Mouse (Mus musculus) heart, postnatal 14 days (tissue): ENCODE data around the gene Tmem131l. TPM values are rescaled to one million over a fixed set of nuclear protein-coding genes. Genes with fewer than 3 reads are reported as not detected.
A peak's percentile ranks its signal among the peaks of the same experiment; 100 is the strongest.

ENCODE experiments used
- DNase-seq, 2 experiments: peaks; one replicate each; pipeline ENCODE4 v3.0.0; 2021 to 2022
- intact Hi-C: fragments of 180-260 bp; cut with DNase I; formaldehyde crosslinking; loops from one replicate; pipeline ENCODE4 v1.15.1; 2025
- total RNA-seq, 2 experiments: library from RNA; stranded (reverse); gene quantifications; 2 replicates each; pipeline ENCODE4 v1.2.3; 2021

Gene Tmem131l
- total RNA-seq, 2 experiments from 2014 or later = 31.4 to 33.6 TPM

DNA sequence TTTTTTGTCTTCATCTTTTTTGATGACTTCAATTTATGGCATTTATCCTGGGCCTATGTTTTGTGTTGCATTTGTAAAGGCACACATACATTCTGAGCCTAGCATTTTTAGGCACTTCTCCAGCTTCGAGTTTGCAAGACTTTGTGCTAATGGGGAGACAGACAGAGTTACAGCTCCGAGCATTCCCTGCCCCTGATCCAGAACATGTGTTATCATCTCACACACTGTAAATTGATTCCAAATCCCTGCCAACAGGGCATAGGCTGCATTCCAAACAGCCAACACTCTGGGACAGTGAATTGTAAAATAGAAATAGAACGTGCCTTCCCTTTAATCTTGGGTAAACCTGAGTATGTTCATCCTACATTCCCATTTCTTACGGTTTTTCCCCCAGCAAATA is 19.7 kb upstream of the Tmem131l start:
- intact Hi-C loops = no loop called here
- no peak for DNase-seq

DNA sequence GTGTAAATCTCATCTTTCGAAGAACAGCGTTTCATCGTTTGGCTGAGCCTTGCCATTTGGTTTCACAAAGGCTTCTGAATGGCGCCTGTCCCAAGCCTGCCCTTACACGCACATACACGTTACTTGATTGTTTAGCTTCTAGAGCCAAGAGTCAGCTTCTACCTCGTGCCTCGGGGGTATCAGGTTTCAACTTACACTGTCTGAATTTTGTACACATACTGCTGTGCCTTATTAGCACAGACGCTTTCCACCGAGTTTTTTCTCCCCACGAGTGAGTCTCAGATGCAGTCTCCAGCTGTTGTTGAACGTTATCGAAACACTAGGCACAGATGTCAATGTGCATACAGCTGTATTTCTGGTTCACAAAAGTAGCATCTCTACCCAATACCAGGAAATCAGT is 19.3 kb upstream of the Tmem131l start:
- intact Hi-C loops = no loop called here
- DNase-seq = no peak

DNA sequence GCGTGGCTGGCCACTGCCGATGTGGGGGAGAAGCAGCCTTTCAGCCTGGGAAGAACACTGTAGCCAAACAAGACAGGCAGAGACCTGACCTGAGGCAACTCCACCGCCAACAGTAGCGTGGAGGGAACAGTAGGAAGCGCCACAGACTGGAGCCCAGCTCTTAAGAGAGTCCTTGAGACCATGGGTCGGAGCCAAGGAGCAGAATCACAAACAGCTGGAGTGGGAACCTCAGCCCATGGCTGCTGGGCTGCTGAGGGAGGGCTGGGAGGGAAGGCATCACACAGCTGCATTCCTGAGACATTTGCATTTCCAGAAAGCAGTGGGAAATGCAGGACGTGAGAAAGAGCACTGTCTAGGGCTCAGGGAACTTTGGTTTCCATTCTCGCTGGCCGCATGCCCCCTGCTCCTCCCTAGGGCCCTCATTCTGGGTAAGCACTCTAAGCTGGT is 8.8 kb upstream of the Tmem131l start:
- intact Hi-C loops = no loop called here
- DNase-seq = peak; percentile 58 to 65

DNA sequence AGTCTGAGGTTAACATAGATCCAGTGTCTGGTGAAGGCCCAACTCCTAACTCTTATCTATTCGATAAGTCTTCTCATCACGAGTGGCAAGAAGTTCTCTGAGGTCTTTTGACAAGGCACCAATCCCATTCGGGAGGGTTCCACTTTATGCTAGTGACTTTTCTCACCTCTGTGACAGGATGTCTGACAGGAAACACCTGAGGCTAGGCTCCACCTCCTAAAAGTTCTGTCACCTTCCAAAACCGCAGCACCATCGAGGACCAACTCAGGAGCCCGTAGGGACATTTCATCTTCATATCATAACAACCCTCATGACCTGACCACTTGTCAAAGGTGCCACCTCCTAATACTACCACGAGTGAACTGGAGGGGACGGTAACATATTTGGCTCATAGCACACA is 6.2 kb upstream of the Tmem131l start:
- DNase-seq = no peak
- intact Hi-C loops = no loop called here

DNA sequence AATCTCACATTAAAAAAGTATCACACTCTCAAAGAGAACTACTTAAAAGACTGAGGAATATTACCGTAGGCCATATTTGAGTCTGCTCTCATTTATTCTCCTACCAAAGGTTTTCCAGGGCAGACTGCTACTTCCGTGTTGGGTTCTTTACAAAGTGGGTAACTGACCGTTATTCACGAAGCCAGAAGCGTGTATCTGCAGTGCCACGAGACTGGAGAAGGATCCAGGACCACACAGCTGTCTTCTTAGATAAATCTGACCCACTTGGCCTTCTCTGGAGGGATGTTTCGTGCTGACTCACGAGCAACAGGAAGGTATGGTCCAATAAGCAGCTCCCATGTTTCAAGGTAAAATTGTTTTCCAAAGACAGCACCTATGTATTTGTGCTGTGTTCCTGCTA is 1.8 kb upstream of the Tmem131l start:
- DNase-seq = no peak
- intact Hi-C loops = loop anchor here (5.0 kb wide), 2 partner anchors 41 to 81 kb away; no protein-coding TSS in a partner anchor

DNA sequence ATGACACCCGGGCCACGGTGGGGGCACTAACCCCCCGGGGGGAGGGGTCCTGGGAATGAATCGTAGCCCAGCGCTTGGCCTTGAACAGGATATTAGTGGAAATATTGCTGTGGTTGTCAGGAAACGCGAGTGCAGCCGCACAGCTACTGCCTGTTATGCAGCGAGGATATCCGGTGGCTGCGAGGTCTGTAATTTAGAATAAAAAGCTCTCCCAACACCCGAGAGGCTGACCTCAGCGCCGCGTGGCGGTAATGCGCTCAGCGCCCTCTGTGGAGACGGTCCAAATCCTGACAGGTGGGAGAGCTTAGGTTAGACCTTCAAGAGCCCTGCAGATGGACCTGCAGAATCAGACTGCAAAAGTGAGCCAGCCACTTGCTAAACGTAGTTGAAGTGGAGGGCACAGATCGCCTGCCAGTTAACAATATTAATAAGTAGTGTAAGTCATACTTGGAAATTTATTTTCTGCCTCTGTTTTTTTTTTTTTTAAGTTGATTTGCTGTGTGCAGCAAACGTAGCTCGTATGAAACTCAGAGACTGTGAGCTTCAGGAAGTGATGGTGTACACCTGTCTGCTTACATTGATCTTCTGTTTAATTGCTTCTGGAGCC is 604 bp upstream of the Tmem131l start:
- peak; percentile 59 to 72 for DNase-seq
- intact Hi-C loops = loop anchor here (5.0 kb wide), 2 partner anchors 42 to 82 kb away; no protein-coding TSS in a partner anchor

DNA sequence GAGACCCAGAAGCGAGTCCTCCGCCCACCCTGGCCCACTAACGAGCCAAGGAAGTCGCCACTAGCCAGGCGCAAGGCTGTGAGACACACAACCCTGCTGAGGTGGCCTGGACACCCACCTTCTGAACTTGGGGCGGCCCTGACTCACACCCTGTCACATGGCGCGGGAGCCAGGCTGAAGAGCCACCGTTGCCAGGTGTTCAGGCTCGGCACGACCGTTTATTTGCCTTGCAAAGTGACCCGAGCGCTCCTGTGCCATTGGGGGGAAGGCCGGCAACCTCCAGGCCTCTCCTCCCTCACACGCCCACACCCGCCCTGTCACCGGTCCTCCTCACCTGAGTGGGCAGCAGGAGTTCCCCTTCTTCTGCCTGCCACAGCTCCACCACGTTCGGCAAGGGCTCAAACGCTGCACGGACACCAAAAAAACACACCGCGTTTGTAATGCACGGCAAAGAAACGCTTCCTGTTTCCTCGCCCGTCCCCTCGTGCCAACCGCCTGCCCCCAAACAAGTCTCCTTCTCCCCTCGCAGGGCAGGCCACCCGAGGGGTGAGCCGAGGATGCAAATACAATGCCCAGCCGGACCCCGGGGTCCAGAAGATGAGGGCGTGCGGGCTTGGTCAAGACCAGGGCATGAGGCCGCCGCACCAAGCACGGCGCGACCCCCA is 862 bp downstream of the Tmem131l start:
- intact Hi-C loops = loop anchor here (1.0 to 5.0 kb wide), 3 partner anchors 42 to 118 kb away; partner anchors contain the start of gene Mnd1
- peak; percentile 41 to 51 for DNase-seq

DNA sequence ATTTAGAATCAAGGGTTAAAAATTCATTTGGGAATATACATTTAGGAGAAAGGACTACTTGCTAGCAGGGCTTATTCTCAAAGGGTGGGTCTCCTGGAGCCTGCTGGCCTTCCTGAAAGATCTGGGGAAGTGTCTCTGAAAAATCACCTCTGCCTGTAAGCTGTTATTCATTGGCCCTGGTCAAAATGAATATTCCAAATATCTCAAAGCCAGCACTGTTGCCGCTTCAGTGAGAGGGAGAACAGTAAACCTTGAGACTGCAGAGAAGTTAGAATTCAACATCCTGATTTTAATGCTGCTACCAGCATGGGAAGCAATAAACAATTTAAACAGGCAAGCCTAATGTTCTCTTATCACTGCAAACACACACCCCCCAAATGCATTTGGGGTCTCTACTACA is 1.8 kb downstream of the Tmem131l start:
- intact Hi-C loops = loop anchor here (5.0 kb wide), 2 partner anchors 41 to 119 kb away; partner anchors contain the start of gene Mnd1
- DNase-seq = no peak

DNA sequence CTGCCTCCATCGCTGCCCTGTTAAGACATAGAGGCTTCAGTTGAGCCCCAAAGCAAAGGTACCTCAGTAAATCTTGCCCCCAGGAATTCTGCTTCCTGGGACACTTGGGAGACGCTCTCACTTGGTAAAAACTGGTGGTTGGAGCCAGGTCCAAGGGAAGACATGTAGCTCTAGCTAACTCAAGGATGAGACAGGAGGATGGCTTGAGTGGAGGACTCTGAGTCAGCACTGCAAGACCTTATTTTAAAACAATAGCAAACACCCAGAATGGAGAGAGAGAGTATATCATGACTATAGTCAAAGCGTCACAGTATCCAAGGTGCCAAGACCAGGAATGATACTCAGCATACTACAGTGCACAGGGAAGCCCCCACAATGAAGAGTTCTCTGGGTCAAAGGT is 2.4 kb downstream of the Tmem131l start:
- no peak for DNase-seq
- intact Hi-C loops = loop anchor here (5.0 kb wide), 2 partner anchors 40 to 120 kb away; partner anchors contain the start of gene Mnd1

DNA sequence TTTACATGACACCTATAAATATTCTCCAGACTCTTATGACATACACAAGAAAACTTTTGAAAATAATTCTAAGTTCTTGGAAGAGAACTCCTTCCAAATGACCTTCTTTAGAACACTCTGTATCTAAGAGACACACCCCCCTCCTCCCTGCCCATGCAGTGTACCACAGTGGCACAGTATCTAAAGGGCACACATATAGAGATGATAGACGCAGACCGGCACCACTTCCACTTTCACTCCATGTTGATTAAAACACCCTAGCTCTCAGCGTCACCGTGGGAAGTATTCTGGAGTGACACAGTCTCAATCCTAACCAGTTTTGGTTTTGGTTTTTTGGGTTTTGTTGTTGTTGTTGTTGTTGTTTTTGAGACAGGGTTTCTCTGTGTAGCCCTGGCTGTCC is 3.1 kb downstream of the Tmem131l start:
- intact Hi-C loops = loop anchor here (5.0 kb wide), 2 partner anchors 40 to 120 kb away; partner anchors contain the start of gene Mnd1
- no peak for DNase-seq

DNA sequence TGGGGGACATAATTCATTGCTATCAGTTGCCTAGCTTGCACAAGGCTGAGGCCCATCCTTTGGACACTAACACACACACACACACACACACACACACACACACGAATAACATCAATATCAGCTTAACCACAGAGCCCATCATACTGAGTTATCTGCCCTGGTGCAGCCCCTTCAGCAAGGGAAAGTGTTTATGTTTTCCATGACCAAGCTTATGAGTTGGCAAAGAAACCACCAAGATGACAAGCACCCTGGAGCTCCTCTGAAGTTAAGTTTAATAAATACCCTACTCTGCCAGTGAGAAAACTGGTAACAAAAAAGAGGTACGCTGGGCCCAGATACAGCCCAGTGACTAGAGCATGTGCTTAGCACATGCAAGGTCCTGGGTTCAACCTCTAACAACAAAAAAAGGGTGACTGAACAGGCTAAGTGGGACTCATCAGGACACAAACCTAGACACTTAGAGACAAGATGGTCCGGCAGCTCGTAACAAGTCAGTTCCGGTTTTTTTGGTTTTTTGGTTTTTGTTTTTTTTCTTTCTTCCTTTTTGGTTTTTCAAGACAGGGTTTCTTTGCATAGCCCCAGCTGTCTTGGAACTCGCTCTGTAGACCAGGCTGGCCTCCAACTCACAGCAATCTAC is 4.1 kb downstream of the Tmem131l start:
- DNase-seq = no peak
- intact Hi-C loops = loop anchor here (5.0 kb wide), 2 partner anchors 39 to 121 kb away; partner anchors contain the start of gene Mnd1

DNA sequence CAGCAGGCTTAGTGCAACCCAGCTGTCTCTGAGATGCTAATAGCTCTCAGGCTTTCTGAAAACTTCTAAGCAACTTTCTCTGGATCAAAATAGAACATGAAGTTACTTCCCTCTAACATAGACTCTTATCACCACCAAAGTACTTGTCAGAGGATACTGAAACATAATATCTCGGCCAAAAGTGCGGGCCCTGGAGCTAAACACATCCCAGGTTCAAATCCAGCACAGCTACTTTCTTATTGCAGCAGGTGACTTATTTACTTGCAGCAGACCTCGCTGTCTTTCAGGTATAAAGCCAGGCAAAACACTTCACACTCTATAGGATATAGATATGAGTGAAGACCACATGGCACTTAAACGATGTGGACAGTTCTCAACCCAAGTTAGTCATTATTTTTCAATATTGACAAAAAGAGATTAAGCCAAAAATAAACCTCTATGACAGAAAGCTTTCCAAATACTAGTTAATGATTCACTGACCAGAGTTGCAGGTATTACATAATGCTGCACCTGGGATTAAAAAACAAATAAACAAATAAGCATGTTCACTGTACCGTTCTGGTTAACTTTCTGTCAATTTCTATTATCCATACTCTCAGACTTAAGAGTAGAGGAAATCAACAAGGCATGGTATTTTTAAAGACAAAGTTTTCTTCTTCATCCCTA is 5.7 kb downstream of the Tmem131l start:
- no peak for DNase-seq
- intact Hi-C loops = no loop called here

DNA sequence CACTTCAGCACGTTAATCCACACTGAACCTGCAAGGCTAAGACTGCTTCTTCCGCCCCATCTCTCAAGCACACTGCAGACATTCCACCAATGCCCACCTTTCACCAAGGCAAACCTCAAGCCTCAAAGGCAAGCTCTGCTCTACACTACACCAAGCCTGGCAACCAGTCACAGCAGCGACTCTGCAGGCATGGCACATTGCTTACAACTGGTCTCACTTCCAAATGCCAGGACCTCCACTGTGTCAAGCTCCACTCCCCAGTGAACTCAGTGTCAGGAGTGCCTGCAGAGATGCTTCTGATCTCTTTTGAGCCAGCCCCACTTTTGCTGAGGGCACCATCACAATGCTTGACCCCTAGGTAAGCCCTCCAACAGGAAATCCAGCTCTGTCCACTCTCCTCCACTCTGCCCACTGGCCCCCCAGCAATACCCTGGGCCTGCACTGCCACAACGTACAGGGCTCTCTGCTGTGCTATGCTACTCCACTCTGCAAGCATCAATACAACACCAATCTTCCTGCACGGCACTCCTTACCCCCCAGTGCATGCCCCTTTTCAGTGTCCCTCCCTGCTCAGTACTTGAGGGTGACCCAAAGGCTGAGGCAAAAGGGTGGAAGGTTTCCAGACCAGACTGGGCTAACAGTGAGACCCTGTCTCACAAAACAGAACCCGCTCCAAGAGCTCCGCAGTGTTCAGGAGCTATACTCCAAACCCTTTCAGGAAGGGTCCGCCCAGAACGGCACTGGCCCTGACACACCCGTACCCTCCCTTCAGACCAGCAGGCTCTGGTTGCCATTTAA is 6.8 kb downstream of the Tmem131l start:
- intact Hi-C loops = no loop called here
- DNase-seq = no peak

DNA sequence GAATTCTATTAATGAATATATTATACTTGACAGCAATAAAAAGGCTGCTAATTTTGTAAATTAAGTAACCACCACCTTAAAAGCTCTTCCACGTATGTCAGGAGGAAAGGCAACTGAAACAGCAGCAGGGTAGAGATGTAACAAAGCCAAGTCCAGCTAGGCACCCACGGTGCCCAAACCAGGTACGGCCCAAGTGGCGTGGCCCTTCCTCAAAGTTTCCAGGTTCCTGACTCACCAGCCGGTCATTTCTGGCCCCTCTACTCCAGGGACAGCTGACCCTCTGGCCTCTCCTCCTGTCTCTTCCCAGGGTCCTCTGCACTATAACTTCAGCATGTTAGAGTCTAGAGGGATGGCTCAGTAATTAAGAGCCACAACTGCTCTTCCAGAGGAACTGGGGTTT is 7.6 kb downstream of the Tmem131l start:
- DNase-seq = no peak
- intact Hi-C loops = no loop called here

DNA sequence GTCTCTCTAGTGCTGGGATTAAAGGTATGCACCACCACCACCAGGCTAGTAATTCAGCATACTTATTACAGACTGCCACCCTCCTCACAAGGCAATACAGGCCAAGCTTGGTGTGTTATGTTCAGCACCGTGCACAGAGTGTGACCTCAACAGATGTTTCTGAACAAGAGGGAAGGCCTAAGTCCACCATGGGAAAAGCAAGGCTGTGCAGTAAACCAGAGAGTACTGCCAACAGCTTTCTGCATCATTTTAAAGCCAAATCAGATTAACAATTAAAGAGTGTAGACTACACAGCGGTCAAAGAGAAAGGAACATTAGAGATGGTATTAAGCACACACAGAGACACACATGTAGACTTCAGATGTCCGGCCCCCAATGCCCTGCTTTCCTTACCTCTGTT is 8.8 kb downstream of the Tmem131l start:
- DNase-seq = no peak
- intact Hi-C loops = no loop called here

DNA sequence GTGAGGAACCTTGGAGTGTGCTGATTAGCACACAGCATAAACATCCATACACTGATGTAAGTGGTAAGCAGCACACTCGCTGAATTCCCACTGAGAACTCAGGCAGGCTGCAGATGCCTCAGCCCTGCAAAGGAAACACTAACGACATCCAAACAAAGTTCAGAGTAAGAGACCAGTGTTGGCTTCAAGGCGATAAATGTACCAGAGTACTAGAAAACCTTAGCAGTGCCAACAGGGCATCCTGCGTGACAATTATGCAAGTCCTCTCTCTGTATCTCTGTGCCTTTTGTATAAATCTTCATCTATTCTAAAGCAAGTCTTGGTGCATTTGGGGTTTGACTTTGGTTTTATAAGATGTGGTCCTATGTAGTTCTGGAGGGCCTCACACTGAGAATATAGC is 11.0 kb downstream of the Tmem131l start:
- intact Hi-C loops = no loop called here

DNA sequence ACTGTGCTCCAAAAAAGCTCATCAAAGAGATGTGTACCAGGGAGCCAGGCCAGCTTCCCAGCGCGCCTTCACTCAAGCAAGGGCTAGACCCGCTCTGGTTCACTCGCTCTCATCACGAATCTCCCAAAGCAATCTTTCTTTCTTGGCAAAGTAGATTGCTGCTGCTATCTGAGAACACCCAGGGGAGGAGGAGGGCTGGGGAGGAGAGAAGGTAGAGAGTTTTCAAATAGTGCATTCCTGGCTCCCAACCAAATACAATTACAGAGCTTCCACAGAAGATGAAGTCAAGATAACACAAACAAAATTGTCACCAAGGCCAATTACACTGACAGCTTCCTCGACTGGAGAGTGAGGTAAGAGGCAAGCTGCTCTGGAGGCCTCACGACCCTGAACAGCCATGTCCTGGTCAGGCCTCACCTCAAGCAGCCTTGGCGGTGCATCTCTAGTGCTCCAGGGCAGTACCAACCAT is 12.2 kb downstream of the Tmem131l start:
- intact Hi-C loops = no loop called here
- no peak for DNase-seq

More for the DNA sequence above, 11.0 kb downstream of the Tmem131l start:
- DNase-seq = no peak

DNA sequence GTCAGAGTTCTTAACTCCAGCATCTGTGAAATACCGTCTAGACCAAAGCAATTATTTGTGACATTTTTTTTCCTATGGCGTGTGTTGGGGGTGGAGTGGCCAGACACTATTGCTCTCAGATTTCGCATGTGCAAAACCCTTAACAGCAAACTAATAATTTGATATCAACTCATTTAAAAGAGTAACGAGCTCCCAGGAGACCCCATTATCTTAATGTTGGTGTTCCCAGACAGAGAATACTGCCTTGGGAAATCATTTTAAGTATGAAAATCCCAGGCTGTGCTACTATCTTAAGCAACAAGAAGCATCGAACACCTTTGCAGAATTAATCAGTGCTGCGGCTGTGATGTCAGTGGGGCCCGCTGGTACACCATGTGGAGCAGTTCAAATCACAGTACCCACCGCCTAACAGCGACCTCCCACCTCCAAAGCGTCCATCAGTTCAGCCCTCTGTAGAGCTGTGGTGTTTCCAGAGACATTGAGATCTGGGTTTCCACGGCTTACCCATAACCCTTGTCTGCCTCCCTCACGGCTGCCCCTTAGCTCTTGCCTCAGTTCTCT is 15.4 kb downstream of the Tmem131l start:
- no peak for DNase-seq
- intact Hi-C loops = no loop called here

DNA sequence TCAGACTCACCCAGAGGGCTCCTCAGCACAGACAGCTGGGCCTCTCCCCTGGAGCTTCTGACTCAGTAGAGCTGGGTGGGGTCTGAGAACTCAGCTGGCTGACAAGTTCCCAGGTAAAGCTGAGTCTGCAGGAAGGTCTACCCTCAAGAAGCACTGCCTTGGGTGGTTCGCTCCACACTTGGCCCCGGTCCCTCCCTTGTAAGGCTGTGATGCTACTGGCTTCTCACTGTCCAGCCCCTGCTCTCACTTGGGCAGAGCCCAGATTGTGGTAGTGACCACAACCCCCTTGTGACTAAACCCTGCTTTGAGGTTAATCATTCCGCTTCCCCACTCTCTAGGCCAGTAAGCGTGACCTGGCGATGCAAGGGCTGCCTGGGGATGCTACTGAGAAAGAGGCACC is 17.3 kb downstream of the Tmem131l start:
- intact Hi-C loops = no loop called here
- no peak for DNase-seq

DNA sequence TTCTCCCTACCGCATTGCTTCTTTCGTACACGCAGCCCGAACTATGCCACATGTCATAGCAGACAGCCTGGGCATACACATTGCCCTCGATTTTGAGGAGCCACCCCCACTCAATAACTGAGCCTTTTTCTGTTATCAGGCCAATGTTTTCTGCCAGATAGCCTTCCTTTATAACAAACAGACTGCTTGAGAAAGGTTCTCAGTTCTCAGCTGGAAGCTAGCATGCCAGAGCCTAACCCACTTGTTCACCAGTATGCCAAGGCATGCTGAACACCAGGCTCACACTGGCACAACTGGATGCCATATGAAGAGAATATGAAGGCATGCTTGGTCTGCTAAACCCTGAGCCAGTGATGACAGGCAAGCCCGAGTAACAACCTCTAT is 17.8 kb downstream of the Tmem131l start:
- intact Hi-C loops = no loop called here
- no peak for DNase-seq
